Mouse (Mus musculus): ENCODE data around the gene Ppp4r4. TPM values are rescaled to one million over a fixed set of nuclear protein-coding genes. Genes with fewer than 3 reads are reported as not detected.
"Not testable (repeated sequence)": the region's sequence is repeated elsewhere in the genome, so short reads cannot be mapped to it uniquely, and the experiment has no call there.

Ppp4r4 gene
- 5.3 and 5.4 TPM in 2 replicates for total RNA-seq (2021)
- long read RNA-seq, partial matches to known transcripts: 0 of 5 reads
- long read RNA-seq, other reads (novel, unspliced or antisense): 2 of 5 reads

- peak; percentile 97 for DNase-seq
These were observed at the start of gene Ppp4r4 for GRCm38 (mm10) chr12:103532020-103532648. TSS of gene Ppp4r4 (plus strand) at chr12:103532283.

- DNase-seq: no peak
These were observed 49.3 kb upstream of the Ppp4r4 start for GRCm38 (mm10) chr12:103482781-103483180.

- DNase-seq: not testable (repeated sequence)
These were observed 47.7 kb upstream of the Ppp4r4 start for GRCm38 (mm10) chr12:103484200-103484972.

- no peak for DNase-seq
These were observed 45.4 kb upstream of the Ppp4r4 start for GRCm38 (mm10) chr12:103486726-103487125.

- no peak for DNase-seq
These were observed 44.8 kb upstream of the Ppp4r4 start for GRCm38 (mm10) chr12:103487276-103487675.

GRCm38 (mm10) chr12:103487750-103488149 lies 44.3 kb upstream of the Ppp4r4 start:
- DNase-seq: no peak

GRCm38 (mm10) chr12:103491091-103491730 lies 40.9 kb upstream of the Ppp4r4 start:
- no peak for DNase-seq

GRCm38 (mm10) chr12:103492767-103493166 lies 39.3 kb upstream of the Ppp4r4 start:
- peak; percentile 37 for DNase-seq

GRCm38 (mm10) chr12:103494486-103494885 lies 37.6 kb upstream of the Ppp4r4 start:
- peak; percentile 65 for DNase-seq

- no peak for DNase-seq
These were observed 33.3 kb upstream of the Ppp4r4 start for GRCm38 (mm10) chr12:103498768-103499167.

GRCm38 (mm10) chr12:103499261-103499660 lies 32.8 kb upstream of the Ppp4r4 start:
- no peak for DNase-seq

- no peak for DNase-seq
These were observed 28.8 kb upstream of the Ppp4r4 start for GRCm38 (mm10) chr12:103503300-103503699.

GRCm38 (mm10) chr12:103504402-103504801 lies 27.7 kb upstream of the Ppp4r4 start:
- no peak for DNase-seq

GRCm38 (mm10) chr12:103508346-103508745 lies 23.7 kb upstream of the Ppp4r4 start:
- DNase-seq: no peak

- no peak for DNase-seq
These were observed 22.2 kb upstream of the Ppp4r4 start for GRCm38 (mm10) chr12:103509893-103510292.

- DNase-seq: no peak
These were observed 20.5 kb upstream of the Ppp4r4 start for GRCm38 (mm10) chr12:103511586-103511985.

GRCm38 (mm10) chr12:103513039-103513438 lies 19.0 kb upstream of the Ppp4r4 start:
- no peak for DNase-seq

- no peak for DNase-seq
These were observed 18.6 kb upstream of the Ppp4r4 start for GRCm38 (mm10) chr12:103513451-103513871.

GRCm38 (mm10) chr12:103514354-103514753 lies 17.7 kb upstream of the Ppp4r4 start:
- no peak for DNase-seq

- no peak for DNase-seq
These were observed 16.4 kb upstream of the Ppp4r4 start for GRCm38 (mm10) chr12:103515638-103516037.

GRCm38 (mm10) chr12:103518640-103519039 lies 13.4 kb upstream of the Ppp4r4 start:
- DNase-seq: no peak

GRCm38 (mm10) chr12:103530596-103530995 lies 1.5 kb upstream of the Ppp4r4 start:
- DNase-seq: no peak

Data from adrenal gland, postnatal 25 days (tissue).